Mouse (Mus musculus) right cerebral cortex, postnatal 4 days (tissue): ENCODE measurements around the gene Tmem106a.
"Not testable (repeated sequence)": the region's sequence is repeated elsewhere in the genome, so short reads cannot be mapped to it uniquely, and the experiment has no call there.

Experiments used
- DNase-seq: peaks from one replicate; pipeline ENCODE4 v3.0.0-alpha.2; 2022

Tmem106a gene

DNA sequence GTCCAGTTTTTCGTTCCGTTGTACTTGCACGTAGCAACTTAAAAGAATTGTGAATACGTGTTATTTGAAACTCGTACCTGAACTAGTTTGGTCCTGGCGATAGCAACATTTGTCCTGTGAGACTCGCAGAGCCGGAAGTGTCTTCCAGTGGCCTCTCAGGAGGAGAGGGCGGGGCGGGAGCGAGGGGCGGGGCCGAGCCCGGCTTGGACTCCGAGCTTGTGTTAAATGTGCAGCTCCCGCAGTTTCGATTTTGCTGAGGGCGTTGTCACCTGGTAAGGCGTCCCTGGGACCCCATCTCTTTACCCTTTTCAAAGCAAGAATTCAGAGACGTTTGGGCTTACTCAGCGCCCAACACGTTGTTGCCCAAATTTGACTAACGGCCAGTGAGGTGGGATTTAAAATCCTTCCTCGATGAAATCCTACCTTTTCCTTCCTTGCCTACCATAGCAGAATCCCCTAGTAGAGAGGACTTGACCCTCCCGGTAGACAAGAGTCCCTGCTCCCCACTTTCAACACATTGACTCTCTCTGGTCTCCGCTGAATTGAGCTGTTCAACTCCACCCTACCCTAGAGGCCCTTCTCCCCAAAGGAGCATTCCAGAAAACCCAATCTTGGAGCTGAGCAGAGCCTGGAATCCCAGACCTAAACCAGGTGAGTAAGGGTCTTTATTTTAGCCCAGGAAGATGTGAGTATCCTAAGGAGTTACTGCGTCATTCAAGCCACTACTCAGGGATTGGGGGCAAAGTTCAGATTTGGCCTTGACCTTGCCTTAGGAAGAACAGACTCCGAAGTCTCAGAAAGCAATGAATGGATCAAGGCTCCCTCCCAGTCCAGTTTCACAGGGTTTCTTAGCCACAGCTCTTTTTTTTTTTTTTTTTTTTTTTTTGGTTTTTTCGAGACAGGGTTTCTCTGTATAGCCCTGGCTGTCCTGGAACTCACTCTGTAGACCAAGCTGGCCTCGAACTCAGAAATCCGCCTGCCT, at the start of gene Tmem106a:
Tmem106a (plus strand) TSS at position 189 of the 982 bp plus-strand sequence.
- peak; percentile 45 for DNase-seq

DNA sequence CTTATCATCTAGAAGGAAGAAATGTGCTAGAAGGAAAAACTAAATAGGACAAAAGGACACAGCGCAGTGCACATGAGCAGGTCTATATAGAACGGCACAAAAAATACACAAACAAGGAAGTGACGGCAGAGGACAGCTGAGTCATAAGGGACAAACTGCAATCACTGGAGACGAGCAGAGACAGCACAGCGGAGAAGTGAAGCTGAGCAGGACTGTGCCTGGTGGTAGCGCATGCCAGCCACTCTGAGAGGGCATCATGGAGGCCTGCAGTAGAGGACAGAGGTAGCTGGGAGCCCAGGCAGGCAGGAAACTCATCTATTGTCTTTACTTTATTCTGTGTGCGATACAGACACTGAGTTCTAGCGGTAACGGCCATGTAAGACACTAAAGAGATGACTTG, 38.5 kb upstream of the Tmem106a start:
- no peak for DNase-seq

DNA sequence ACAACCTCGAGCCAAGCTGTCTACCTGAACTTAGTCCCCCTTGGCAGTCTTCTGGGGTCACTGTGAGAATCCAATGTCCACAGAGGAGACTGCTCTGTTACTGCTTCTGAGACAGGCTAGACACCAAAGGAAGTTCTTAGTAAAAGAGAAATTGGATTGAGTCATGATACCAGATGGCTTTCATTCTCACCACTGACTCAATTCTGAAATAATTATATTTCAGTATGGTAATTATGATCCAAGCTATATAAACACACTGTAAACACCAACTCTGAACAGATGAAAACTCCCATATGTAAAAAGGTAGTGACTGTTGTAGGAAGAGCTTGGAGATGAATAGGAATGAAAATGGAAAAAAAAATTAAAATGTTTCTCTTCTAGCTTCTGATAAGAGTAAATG, 37.9 kb upstream of the Tmem106a start:
- DNase-seq = no peak

DNA sequence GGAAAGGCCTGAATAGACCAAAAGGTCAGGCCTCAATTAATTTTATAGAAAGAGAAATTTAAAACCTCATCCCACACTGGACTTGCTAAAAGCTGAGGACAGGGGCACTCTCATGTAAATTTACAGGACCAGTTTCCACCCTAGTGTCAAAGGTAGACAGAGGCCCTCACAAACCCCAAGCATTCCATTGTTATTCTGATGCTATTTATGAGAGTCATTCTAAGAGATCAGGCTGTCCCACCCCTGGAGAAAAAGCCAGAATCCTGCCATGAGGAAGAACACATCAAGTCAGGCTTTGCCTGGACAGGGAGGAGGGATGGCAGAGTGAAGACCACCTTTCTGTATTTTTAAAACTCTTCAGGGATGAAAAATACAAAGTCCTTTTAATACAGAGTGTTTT, 33.5 kb upstream of the Tmem106a start:
- no peak for DNase-seq

DNA sequence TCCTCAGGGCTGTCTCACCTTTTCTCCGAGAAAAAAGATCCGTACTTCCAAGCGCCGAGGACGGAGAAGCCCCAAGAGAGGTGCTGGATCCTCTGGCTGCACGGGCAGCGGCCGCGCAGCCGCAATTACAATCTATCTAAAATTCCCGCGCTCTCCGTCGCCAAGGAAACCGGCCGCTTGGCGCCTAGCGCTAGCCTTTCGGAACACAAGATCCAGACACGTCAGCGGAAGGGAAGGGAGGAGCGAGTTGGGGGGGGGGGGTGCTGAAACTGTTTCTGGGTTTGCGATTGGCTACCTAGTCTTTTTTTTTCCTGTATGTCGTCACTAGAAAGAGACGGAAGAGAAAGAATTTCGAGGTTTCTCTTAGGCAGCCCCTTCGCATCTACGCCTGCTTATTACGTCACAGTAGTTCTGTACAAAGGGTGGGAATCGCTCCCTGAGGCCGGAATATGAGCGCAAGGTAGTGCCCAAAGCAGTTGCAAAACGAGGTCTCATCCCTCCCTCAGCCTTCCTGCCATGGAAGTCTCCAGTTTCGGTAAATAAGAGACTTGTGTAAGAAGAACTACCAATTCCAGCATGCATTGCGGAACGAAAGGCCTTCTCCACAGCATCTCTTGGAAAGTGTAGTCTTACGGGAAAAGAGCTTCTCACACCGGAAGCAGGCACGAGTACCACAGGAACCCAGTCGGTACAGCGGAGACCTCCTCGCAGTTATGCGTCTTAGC, 30.1 kb upstream of the Tmem106a start, which contains the start of the genes Brca1 and Nbr1:
Brca1 (minus strand) TSS at position 205 of the 725 bp plus-strand sequence.
Nbr1 (plus strand) TSS at position 399 of the 725 bp plus-strand sequence.
- DNase-seq = peak; percentile 97

DNA sequence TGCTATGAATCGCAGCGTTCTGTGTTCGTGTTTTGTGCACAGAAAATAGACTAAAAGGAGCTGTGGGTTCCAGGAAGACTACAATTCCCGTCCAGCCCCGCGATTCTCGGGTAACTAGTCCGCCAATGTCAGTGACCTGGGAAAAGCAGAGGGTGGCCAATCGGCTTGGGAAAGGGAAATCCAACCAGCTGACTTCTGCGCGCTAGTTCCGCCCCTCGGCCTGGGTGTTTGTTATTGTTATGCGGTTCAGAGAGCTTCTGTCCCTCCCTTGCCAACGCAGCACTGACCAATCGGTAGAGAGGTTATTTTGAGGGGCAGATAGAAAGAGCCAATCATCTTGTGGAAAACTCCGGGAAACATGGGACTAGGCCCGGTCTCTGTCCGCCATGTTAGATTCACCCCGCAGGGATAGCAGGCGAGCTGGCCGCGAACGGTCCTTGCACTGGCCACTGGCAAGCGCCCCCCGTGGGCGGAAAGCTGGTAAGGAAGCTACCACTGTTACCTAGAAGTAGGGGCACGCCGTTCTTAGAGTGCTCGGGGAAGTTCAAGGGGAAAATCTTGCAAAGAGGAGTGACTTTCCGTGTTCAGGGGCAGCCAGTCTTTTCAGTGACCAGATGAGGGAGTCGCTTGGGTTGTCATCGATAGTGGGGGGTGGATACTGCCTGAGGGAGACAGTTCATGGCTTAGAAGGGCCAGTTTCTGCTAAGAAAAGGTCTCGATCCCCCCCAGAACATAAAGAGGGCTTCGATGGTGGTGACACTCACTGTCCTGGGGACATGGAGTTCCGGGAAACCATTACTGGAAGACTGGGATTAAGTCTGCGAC, 29.4 kb upstream of the Tmem106a start:
- DNase-seq = peak; percentile 94

DNA sequence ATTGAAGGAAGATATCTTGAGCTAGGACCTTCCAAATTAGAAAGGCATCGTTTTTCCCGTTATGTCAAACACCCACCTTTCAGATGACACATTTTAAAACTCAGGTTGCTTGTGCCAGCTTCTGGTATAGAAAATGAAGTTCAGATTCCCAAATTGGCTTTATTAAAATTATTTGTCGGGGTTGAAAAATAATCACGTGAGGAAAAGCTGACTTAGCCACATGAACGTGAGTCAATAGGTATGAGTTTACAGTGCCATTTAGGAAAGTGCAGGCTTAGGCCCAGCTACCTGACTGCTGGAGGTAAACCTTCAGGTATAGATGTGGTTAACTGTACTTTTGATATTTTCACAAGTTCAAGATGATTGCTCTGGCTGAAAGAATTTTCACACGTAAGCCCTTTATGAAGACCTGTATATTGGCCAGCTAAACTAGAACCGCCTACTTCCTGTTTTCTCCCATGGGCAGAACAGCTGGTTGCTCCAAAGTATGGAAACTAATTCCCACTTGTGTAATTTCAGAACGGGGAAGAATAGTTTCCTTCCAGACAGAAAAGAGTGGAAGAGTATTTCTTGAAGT, 28.6 kb upstream of the Tmem106a start:
- DNase-seq = no peak

DNA sequence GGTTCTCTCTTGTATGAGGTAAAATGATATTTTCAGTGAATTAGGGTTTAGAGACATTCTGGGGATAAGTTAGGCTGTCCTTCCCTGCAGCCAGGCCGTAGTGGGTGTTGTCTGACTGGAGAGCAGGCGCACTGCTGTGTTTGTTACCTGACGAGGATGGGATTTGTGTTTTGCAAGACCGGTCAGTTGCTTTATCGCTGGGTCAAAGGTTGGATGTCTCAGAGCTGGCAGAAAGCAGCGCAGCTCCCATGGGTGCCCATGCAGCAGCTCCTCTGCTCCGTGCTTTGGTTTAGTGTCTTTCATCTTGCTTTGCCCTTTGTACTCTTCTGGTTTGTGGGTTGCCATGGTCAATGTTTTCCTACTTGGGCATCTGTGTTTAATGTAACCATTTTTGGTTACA, 25.5 kb upstream of the Tmem106a start:
- DNase-seq = no peak

DNA sequence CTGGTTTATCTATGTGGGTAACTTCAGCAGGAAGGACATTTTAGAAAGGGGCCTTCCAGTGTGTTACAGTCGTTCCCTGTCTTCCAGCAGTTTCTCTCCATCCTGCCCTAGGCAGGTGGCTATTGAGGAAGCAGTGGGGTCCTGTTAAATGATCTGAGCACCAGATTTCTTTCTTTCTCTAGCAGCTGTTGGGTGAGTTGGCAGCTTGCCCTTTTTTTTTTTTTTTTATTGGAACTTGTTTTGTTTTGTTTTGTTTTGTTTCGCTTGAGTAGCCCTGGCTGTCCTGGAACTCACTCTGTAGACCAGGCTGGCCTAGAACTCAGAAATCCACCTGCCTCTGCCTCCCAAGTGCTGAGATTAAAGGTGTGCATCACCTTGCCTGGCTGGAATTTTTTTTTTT, 25.1 kb upstream of the Tmem106a start:
- DNase-seq = no peak

DNA sequence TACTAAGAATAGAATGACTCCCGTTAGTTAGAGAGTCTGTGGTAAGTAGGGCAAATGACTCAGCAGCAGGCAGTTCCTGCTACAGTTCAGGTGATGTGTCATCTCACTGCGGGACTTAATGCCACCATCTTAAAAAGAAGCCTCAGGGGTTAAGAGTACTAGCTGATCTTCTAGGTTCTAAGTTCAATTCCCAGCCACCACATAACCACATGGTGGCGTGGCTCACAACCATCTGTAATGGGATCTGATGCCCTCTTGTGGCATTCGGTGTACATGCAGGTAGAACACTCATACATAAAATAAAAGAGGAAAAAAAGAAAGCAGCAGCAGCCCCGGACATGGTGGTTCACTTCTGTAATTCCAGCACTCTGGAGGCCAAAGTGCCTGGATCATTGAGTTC, 19.7 kb upstream of the Tmem106a start:
- DNase-seq = peak; percentile 43

DNA sequence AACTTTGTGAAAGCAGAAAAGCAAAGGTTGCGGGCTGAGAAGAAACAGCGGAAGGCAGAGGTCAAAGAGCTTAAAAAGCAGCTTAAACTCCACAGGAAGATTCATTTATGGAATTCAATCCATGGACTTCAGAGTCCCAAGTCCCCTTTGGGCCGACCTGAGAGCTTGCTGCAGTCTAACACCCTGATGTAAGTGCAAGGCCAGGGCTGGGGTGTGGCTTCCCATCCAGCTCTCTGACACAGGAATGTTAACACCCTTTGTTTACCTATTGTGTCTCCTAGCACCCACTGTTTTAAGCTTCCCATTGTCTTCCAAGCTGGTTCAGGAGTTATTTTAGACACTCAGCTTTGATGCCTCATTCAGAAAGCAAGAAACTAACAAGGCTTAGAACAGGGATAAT, 13.6 kb upstream of the Tmem106a start:
- no peak for DNase-seq

DNA sequence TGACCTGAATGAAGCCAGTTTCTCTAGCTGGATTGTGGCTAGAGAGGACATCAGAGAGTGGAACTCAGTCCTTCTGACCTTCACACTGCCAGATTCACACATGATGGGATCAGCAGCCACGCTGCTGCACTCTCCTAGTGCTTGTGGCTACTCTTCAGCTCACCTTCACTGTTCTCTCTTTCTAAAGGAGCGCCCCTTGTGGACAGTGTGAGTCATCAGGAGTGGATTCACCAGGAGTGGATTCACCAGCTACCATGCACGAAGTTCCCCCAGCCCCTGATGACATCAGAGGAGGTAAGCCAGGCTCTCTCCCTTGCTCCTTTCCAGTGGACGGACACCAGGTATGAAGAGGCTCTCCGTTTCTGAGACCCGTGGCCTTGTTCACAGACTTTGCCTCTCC, 5.9 kb upstream of the Tmem106a start:
- DNase-seq = no peak

DNA sequence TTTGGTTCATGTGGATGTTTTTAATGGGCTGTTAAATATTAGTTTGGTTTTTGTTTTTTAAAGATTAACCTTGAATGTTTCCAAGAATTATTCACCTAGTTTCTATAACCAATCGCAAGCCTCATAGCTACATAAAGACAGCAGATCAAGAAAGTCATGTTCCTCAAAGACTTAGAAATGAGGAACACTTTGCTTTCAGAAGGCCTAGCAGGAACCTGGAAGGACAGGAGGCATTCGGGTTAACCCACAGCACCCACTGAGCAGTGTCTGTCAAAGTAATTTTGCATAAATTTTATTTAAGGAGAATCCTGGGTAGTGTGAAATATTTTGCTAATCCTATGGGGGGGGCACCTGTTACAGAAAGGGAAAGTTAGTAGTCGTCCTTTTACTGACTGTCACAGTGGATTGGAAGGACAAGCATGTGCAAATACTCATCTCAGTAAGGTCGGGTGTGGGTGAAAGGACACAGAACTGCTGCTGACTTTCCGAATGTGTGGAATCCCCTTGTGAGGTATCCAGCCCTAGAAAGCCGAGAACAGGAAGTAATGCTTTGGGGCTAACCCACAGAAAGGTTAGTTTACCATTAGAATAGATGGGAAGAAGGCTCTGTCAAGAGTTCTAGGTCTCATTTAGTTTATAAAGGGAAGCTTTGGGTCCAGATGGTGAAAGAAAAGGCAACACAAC, 819 bp upstream of the Tmem106a start:
- no peak for DNase-seq

DNA sequence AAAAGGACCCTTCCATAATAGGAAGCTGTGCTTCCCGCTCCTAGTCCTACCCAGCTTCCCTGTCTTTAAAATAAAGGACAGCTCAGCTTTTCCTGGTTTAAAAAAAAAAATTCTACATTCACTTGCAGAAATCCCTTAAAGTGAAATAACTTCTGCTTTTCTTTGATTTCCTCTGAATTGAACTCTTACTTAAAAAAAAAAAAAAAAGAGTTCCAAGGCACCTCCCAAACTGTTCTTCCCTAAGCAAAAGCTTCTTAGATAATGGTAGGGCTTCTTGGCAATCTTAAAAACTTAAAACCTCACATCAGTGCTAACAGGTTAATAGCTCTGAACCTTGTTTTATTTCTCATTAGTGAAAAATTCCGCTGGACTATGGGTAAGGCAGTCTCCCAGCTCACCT, 1.2 kb downstream of the Tmem106a start:
- DNase-seq = no peak

DNA sequence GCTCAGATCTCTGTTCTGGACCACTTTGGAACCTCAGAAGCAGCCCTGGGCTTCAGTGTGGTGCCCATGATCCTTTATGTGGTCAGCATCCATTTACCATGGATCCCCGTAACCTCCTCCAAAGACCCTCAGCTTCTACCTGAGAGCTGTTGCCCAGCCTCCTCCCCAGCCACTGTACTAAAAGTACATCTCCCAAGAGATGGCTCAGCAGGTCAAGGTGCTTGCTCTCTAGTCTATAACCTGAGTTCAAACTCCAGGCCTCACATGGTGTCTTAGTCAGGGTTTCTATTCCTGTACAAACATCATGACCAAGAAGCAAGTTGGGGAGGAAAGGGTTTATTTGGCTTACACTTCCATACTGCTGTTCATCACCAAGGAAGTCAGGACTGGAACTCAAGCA, 3.0 kb downstream of the Tmem106a start:
- not testable (repeated sequence) for DNase-seq

DNA sequence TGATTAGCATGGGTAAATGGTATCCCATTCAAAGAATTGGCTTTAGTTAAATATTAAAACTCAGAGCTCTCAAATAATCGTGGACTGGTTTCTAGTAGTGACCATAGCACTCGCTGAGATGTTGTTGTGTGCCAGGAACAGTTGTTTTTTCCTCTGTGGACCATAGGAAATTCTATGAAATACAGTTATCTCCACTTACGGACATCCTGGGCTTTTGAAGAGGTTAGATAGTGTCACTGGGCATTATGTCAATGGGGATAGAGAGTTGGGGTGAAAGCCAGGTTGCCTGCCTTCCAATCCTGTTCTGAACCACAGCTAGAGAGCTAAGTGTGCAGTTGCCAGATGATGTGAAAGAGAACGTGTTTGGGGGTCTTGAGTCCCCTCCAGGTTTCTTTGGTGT, 3.8 kb downstream of the Tmem106a start:
- no peak for DNase-seq

DNA sequence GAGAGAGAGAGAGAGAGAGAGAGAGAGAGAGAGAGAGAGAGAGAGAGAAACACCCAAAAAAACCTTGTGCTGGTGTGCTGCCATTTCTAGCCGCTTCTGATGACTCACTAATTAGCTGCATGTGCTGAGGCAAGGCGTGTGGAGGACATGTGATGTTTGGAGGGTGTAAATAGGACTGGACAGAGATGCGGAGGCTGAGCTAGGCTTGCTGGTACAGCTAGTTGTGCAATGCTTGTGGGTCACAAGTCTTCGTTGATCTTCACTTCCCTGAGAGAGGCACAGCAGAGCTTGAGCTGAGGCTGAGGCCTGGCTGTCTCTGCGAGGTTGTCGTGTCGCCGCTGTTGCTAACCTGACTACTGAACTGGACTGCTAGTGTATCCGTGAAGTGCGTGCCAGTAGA, 5.6 kb downstream of the Tmem106a start:
- DNase-seq = no peak

DNA sequence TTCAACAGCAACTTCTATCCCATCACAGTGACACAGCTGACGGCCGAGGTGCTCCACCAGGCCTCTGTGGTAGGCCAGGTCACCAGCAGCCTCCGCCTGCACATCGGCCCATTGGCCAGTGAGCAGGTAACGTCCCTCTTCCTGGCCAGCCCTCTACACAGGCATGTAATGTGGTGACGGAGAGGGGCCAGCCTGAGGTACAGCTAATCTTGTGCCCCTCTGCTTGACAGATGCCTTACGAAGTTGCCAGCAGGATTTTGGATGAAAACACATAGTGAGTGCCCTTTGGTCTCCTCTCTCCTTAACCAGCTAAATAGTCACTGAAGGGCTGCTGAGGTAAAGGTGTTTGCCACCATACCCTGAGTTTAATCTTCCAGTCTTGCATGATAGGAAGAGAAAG, 6.8 kb downstream of the Tmem106a start:
- DNase-seq = no peak

DNA sequence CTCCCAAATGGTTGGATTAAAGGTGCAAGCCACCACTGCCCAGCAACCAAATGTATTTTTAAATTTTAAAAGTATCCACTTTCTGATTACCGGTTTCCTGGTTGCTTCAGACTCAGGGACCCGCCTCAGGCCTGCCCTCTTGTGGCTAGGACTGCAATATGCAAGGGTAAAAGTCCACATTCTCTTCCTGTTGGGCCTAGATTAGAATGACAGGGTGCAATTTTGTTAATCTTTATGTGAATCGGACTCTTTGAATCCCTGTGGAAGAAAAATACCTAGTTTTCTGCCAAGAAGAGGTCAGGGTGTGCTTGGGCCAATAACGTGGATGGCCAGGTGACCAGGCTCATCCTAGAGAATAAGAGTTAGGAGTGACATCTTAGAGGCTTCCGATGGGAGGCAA, 7.4 kb downstream of the Tmem106a start:
- peak; percentile 65 for DNase-seq

DNA sequence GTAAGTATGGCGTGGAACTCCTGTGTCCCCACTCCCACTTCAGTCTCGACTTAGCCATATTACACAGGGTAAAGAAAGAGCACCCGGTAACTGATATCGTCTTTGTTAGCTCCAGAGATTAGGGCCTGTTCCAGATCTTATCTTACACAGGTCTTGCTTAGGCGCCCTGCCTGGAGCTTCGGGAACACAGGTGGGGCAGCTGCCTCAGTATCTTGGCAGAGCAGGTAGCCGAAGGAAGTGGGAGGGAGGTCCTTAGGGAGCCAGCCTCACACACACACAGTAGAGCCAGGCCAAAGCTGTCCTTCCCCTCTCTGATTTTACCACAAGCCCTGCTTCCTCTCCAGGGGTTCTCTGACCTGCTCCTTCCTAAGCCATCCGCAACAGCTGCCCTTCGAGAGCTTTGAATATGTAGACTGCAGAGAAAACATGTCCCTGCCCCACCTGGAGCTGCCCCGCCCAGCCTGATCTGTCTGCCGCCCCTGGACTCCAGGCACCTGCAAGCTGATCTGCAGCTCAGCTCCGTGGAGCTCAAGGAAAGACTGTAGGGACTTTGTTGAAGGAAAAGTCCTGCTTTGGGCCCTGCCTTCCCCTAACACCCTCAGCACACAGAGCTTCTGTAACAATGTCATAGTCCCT, 8.1 kb downstream of the Tmem106a start:
- DNase-seq = no peak

DNA sequence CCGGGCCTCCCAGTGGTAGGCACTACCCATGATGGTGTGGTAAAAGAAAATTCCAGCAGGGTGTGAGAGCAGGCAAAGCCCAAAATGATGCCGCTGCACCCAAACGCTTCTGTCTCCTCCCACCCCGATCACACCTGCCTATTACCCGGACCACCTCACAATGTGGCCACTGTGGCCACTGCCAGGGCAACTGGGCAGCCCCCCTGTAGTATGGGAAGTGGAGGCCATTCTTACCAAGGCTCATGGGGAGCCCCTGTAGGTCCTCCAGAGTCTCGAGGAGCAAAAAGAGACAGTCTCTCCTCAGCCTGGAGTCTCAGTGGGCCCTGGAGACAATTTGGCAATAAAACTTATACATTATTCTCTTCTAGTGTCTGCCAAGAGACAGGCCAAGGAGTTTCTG, 17.1 kb downstream of the Tmem106a start, which contains the start of gene Gm11634:
Gm11634 (minus strand) TSS at position 101 of the 400 bp plus-strand sequence.
- DNase-seq = no peak
